Mouse (Mus musculus): Measurements from ENCODE around the gene Fmnl3. TPM values are rescaled to one million over a fixed set of nuclear protein-coding genes. Genes with fewer than 3 reads are reported as not detected.

Fmnl3 gene
- polyA plus RNA-seq, 1 experiment from 2014 or later: 17.2 TPM

GRCm38 (mm10) chr15:99341102-99341501, 29.2 kb downstream of the Fmnl3 start:
- 52% methylated on average over 3 of the region's 3 CpGs for WGBS
- ATAC-seq (ENCODE audit: insufficient number of reproducible peaks, low FRiP score): no peak
- Histone ChIP-seq H3K4me1 (replicated peaks) (peaks cover 86% of the 10 kb centered on the region), H3K9me3 (replicated peaks) (no peaks in the 10 kb centered on the region), H3K4me3 (no peak overlapping the region), H3K4me2 (no peak overlapping the region), H3K9ac (no peak overlapping the region), H3K27me3 (replicated peaks) (no peaks in the 10 kb centered on the region), H3K36me3 (no peaks in the 10 kb centered on the region), H3K27ac (ENCODE audit: poor library complexity, severe bottlenecking) (peak overlapping the region; percentile 89; the same call in 1 of the 2 replicates)

- H3K27me3 ChIP-seq (replicated peaks): no peaks in the 10 kb centered on the region
- H3K9me3 ChIP-seq (replicated peaks): no peaks in the 10 kb centered on the region
- peaks cover 7% of the 10 kb centered on the region; the same call in 1 of the 2 replicates for H3K36me3 ChIP-seq
- 28% methylated on average over 6 of the region's 6 CpGs for WGBS
- H3K4me1 ChIP-seq (replicated peaks): peaks cover 92% of the 10 kb centered on the region
- H3K27ac ChIP-seq (ENCODE audit: poor library complexity, severe bottlenecking): no peak overlapping the region
- no peak overlapping the region for H3K4me3 ChIP-seq
- no peak for ATAC-seq (ENCODE audit: insufficient number of reproducible peaks, low FRiP score)
- H3K9ac ChIP-seq: 0 out of 2 replicates have a peak overlapping the region, but pooled peaks have one; percentile 17
- no peak overlapping the region for H3K4me2 ChIP-seq
Observed at GRCm38 (mm10) chr15:99339669-99340068, 30.6 kb downstream of the Fmnl3 start.

DNA sequence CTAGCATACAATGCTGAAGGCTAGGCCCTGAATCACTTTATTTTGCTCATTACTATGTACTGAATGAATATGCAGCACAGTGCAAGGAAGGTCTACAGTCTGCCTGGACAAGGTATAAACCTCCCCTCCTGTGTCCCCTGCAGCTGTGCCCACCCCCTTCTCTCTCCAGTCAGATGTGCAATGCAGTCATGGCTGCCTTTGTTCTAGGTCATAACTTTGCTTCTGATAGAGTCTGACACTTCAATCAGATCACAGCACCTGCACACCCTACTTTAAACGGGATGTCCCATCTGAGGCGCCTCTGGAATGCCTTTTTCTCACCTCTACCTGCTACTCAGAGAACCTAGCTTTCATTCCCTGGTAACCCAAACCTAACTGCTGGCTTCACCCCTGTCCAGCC, 31.4 kb downstream of the Fmnl3 start:
- WGBS: 75% methylated on average over 2 of the region's 2 CpGs

GRCm38 (mm10) chr15:99335801-99336320, 34.4 kb downstream of the Fmnl3 start:
- WGBS: 31% methylated on average over 8 of the region's 8 CpGs
- ATAC-seq (ENCODE audit: insufficient number of reproducible peaks, low FRiP score): no peak
- H3K36me3 ChIP-seq: peaks cover 10% of the 10 kb centered on the region; the same call in 1 of the 2 replicates

More for the DNA sequence above, 31.4 kb downstream of the Fmnl3 start:
- Histone ChIP-seq H3K4me3 (no peak overlapping the region), H3K9ac (no peak overlapping the region), H3K4me2 (no peak overlapping the region), H3K9me3 (replicated peaks) (no peaks in the 10 kb centered on the region), H3K27ac (ENCODE audit: poor library complexity, severe bottlenecking) (no peak overlapping the region), H3K27me3 (replicated peaks) (no peaks in the 10 kb centered on the region), H3K4me1 (replicated peaks) (peaks cover 92% of the 10 kb centered on the region), H3K36me3 (peaks cover 7% of the 10 kb centered on the region; the same call in 1 of the 2 replicates)
- ATAC-seq (ENCODE audit: insufficient number of reproducible peaks, low FRiP score): no peak

DNA sequence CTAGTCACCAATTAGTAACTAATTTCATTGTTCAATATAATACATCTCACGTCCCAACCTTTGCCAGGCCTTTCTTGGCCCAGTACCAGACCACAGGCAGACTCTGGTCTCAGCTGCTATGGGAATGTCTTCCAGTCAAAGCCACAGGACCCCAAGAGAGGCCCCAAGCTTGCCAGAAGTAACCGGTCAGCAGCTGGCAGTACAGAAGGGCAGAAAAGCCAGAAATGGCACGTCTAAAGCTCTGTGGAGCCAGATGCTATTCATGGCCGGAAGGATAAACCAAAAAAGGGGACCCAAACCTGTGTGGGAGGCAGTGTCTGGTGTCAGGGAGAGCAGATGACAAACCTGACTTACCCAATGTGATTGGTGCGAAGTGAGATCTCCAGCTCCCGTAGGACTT, 35.8 kb downstream of the Fmnl3 start:
- no peaks in the 10 kb centered on the region for H3K9me3 ChIP-seq (replicated peaks)
- peaks cover 89% of the 10 kb centered on the region for H3K4me1 ChIP-seq (replicated peaks)
- H3K4me2 ChIP-seq: no peak overlapping the region
- no peak overlapping the region for H3K4me3 ChIP-seq
- WGBS: 60% methylated on average over 6 of the region's 6 CpGs
- H3K27ac ChIP-seq (ENCODE audit: poor library complexity, severe bottlenecking): peak overlapping the region; percentile 97
- H3K36me3 ChIP-seq: peaks cover 15% of the 10 kb centered on the region; the same call in 1 of the 2 replicates
- ATAC-seq (ENCODE audit: insufficient number of reproducible peaks, low FRiP score): no peak
- no peaks in the 10 kb centered on the region for H3K27me3 ChIP-seq (replicated peaks)
- H3K9ac ChIP-seq: 0 out of 2 replicates have a peak overlapping the region, but pooled peaks have one; percentile 14

More at GRCm38 (mm10) chr15:99335801-99336320, 34.4 kb downstream of the Fmnl3 start:
- Histone ChIP-seq H3K9me3 (replicated peaks) (no peaks in the 10 kb centered on the region), H3K9ac (0 out of 2 replicates have a peak overlapping the region, but pooled peaks have one; percentile 30), H3K27me3 (replicated peaks) (no peaks in the 10 kb centered on the region), H3K4me1 (replicated peaks) (peaks cover 90% of the 10 kb centered on the region), H3K4me2 (peak overlapping the region; percentile 28), H3K27ac (ENCODE audit: poor library complexity, severe bottlenecking) (peak overlapping the region; percentile 97), H3K4me3 (no peak overlapping the region)

DNA sequence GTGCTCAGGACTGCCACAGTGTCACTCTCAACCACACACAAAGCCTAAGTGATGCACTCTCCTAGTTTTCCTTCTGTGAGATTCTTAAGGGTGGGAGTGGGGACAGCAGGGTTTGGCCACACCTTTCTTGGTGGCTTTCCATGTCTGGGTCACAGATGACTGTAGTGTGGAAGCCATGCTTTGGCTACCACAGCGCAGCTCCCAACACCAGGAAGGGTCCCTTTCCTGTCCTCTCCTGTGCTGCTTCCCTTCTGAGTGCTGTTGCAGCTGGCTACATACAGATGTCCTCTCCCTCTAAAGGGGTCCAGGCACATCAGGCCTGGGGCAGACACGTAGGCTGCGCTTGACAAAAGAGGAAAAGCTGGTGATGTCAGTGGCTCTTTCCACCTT, 36.6 kb downstream of the Fmnl3 start:
- Histone ChIP-seq H3K36me3 (peaks cover 23% of the 10 kb centered on the region), H3K9me3 (replicated peaks) (no peaks in the 10 kb centered on the region), H3K27ac (ENCODE audit: poor library complexity, severe bottlenecking) (peak overlapping the region; percentile 97), H3K4me2 (peak overlapping the region; percentile 32; the same call in 1 of the 2 replicates), H3K27me3 (replicated peaks) (no peaks in the 10 kb centered on the region), H3K9ac (peak overlapping the region; percentile 53), H3K4me1 (replicated peaks) (peaks cover 89% of the 10 kb centered on the region), H3K4me3 (no peak overlapping the region)
- 63% methylated on average over 3 of the region's 3 CpGs for WGBS
- ATAC-seq (ENCODE audit: insufficient number of reproducible peaks, low FRiP score): peak; percentile 40; the same call in 1 of the 2 replicates

DNA sequence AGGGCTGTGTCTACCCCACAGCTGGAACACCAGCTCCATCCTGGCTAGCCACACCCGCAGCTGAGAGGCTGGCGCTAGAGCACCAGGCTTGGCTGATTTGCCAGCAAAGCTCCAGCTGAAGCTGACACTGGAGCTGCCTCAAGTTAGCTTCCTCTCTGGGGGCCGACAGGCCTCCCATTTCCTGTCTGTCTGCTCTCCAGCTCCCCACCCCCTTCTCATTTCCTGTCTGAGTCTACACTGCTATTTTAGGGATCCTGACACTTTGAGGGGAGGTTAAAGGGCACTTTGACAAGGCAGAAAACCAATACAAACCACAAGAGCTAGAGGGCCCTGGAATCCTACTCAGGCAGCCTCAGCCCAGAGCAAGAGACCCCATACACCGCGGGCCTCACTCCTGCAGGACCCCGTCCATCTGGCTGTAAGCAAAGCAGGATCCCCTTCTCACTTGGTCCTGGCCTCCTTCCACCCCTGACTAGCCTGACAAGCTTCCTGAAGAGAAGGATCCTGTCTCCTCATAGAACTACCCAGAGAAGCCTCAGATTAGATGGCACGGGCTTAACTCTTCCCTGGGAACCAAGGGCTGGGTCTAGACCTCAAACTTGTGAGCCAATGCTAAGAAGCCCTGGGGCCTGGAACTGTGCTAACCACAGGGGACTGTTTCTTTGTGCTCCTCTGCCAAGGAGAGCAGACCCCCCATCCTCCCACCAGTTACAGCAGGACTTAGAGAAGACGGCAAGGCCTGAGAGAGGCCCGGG, 37.2 kb downstream of the Fmnl3 start:
- peaks cover 90% of the 10 kb centered on the region for H3K4me1 ChIP-seq (replicated peaks)
- WGBS: 19% methylated on average over 9 of the region's 9 CpGs
- H3K4me3 ChIP-seq: no peak overlapping the region
- H3K9me3 ChIP-seq (replicated peaks): no peaks in the 10 kb centered on the region
- H3K9ac ChIP-seq: peak overlapping the region; percentile 53
- peak overlapping the region; percentile 32 for H3K4me2 ChIP-seq
- H3K27ac ChIP-seq (ENCODE audit: poor library complexity, severe bottlenecking): peak overlapping the region; percentile 97
- H3K36me3 ChIP-seq: peaks cover 29% of the 10 kb centered on the region
- no peaks in the 10 kb centered on the region for H3K27me3 ChIP-seq (replicated peaks)
- ATAC-seq (ENCODE audit: insufficient number of reproducible peaks, low FRiP score): peak; percentile 81

DNA sequence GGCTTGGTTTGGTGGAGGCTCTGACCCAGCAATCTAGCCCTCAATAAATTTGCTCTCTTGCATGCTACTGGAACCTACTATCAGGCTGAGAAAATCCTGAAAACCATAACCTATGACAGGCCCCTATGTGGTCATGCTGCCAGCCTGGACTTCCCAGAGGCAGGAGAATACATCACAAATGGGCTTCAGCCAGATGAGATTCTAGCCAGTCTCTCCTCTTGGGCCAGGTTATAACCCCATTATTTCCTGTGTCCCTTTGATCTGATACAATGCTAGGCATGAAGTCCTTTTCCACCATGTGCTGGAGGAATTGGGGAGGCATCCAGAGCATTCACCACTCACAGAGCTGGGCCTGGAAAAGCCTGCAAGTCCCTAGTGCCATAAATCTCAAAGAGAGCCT, 38.2 kb downstream of the Fmnl3 start:
- no peak for ATAC-seq (ENCODE audit: insufficient number of reproducible peaks, low FRiP score)
- Histone ChIP-seq H3K4me2 (no peak overlapping the region), H3K9ac (0 out of 2 replicates have a peak overlapping the region, but pooled peaks have one; percentile 53), H3K4me1 (replicated peaks) (peaks cover 82% of the 10 kb centered on the region), H3K36me3 (peaks cover 39% of the 10 kb centered on the region), H3K4me3 (no peak overlapping the region), H3K27ac (ENCODE audit: poor library complexity, severe bottlenecking) (peak overlapping the region; percentile 97), H3K27me3 (replicated peaks) (no peaks in the 10 kb centered on the region), H3K9me3 (replicated peaks) (peaks cover 5% of the 10 kb centered on the region)

DNA sequence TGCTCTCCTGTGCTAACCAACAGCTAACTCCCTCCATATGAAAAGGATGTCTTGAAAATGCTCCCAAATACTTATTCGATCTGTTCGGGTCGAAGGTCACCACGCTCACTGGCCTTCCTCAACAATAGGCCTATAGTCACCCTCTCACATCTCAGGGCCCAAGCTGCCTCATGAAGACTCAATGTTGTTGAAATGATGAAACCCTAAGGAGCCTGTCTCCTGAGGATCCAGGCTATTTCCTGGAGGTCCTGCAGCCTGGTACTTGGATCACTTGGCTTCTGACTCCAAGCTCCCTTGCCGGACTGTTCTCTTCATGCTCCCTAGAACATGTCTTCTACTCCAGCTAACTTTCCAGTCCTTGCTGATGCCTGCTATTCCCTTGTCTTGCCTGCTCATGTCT, 38.9 kb downstream of the Fmnl3 start:
- Histone ChIP-seq H3K27ac (ENCODE audit: poor library complexity, severe bottlenecking) (0 out of 2 replicates have a peak overlapping the region, but pooled peaks have one; percentile 97), H3K4me3 (no peak overlapping the region), H3K36me3 (peaks cover 46% of the 10 kb centered on the region), H3K27me3 (replicated peaks) (no peaks in the 10 kb centered on the region), H3K4me1 (replicated peaks) (peaks cover 74% of the 10 kb centered on the region), H3K4me2 (no peak overlapping the region), H3K9ac (no peak overlapping the region), H3K9me3 (replicated peaks) (peaks cover 8% of the 10 kb centered on the region)
- no peak for ATAC-seq (ENCODE audit: insufficient number of reproducible peaks, low FRiP score)
- 83% methylated on average over 5 of the region's 5 CpGs for WGBS

- Histone ChIP-seq H3K4me3 (no peak overlapping the region), H3K4me1 (replicated peaks) (peaks cover 64% of the 10 kb centered on the region), H3K4me2 (no peak overlapping the region), H3K27me3 (replicated peaks) (no peaks in the 10 kb centered on the region), H3K27ac (ENCODE audit: poor library complexity, severe bottlenecking) (no peak overlapping the region; the same call in 1 of the 2 replicates), H3K9me3 (replicated peaks) (peaks cover 8% of the 10 kb centered on the region), H3K9ac (0 out of 2 replicates have a peak overlapping the region, but pooled peaks have one; percentile 14), H3K36me3 (peaks cover 56% of the 10 kb centered on the region)
- no peak for ATAC-seq (ENCODE audit: insufficient number of reproducible peaks, low FRiP score)
- WGBS: 58% methylated on average over 2 of the region's 2 CpGs
Observed at GRCm38 (mm10) chr15:99330324-99330723, 40.0 kb downstream of the Fmnl3 start.

DNA sequence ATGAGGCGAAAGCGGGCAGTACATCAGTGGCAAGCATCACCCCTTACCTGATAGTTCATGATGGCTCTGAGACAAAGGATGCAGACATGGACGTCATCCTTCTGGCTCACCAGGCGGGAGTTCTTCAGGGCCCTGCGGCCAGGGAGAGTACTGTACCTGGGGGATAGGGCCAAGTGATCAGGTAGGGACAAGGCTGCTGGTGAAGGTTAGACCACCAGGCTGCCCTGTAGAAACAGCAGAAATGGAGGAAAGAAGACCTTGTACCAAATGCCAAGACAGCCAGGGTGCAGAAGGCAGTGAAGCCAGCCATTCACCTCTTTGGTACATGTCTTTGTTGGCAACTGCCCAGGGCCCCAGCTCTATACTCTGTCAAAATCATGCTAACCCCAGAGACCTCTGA, 42.3 kb downstream of the Fmnl3 start:
- 87% methylated on average over 5 of the region's 5 CpGs for WGBS
- H3K27me3 ChIP-seq (replicated peaks): no peaks in the 10 kb centered on the region
- H3K9me3 ChIP-seq (replicated peaks): peaks cover 8% of the 10 kb centered on the region
- H3K36me3 ChIP-seq: peaks cover 72% of the 10 kb centered on the region
- no peak overlapping the region for H3K9ac ChIP-seq
- ATAC-seq (ENCODE audit: insufficient number of reproducible peaks, low FRiP score): no peak
- H3K27ac ChIP-seq (ENCODE audit: poor library complexity, severe bottlenecking): no peak overlapping the region
- no peak overlapping the region for H3K4me3 ChIP-seq
- no peak overlapping the region for H3K4me2 ChIP-seq
- peaks cover 41% of the 10 kb centered on the region for H3K4me1 ChIP-seq (replicated peaks)
